Mouse (Mus musculus) neural tube, embryonic 15.5 days (tissue): ENCODE data around the gene Tbx19. TPM values are rescaled to one million over a fixed set of nuclear protein-coding genes. Genes with fewer than 3 reads are reported as not detected.

ENCODE experiments used
- ATAC-seq: fragments of 200-750 bp; cut with Nextera tagmentation; 2 replicates; pipeline ENCODE4 v1.8.0; 2017; ENCODE audit warnings: mild to moderate bottlenecking, moderate TSS enrichment, moderate library complexity; ENCODE audit not compliant: low FRiP score
- H3K27ac ChIP-seq: fragments of 300-500 bp; sonication (generic); replicated peaks from 2 replicates; pipeline ENCODE4 v1.5.1; 2015; ENCODE audit warnings: mild to moderate bottlenecking, inconsistent platforms
- H3K27me3 ChIP-seq: fragments of 300-500 bp; sonication (generic); replicated peaks from 2 replicates; pipeline ENCODE4 v1.6.1; 2015; ENCODE audit warnings: inconsistent platforms
- H3K36me3 ChIP-seq: fragments of 300-500 bp; sonication (generic); 2 replicates; pipeline ENCODE4 v1.6.1; 2015; ENCODE audit warnings: inconsistent platforms
- H3K4me1 ChIP-seq: fragments of 300-500 bp; sonication (generic); 2 replicates; pipeline ENCODE4 v1.6.1; 2015; ENCODE audit warnings: inconsistent platforms
- H3K4me2 ChIP-seq: fragments of 300-500 bp; sonication (generic); 2 replicates; pipeline ENCODE4 v1.6.1; 2015; ENCODE audit warnings: inconsistent platforms, mild to moderate bottlenecking, moderate library complexity
- H3K4me3 ChIP-seq: fragments of 300-500 bp; sonication (generic); replicated peaks from 2 replicates; pipeline ENCODE4 v1.5.1; 2015; ENCODE audit warnings: mild to moderate bottlenecking, inconsistent platforms
- H3K9ac ChIP-seq: fragments of 300-500 bp; sonication (generic); replicated peaks from 2 replicates; pipeline ENCODE4 v1.6.1; 2015; ENCODE audit warnings: mild to moderate bottlenecking, inconsistent platforms
- H3K9me3 ChIP-seq: fragments of 300-500 bp; sonication (generic); replicated peaks from 2 replicates; pipeline ENCODE4 v1.6.1; 2016; ENCODE audit warnings: inconsistent platforms
- WGBS: fragments of 180-500 bp; shearing (Covaris S2); methylation state at CpG from one replicate; pipeline ENCODE4 v1.1.7; 2015; ENCODE audit warnings: mixed read lengths; 5-methylcytosine and 5-hydroxymethylcytosine counted together
- polyA plus RNA-seq: library from polyadenylated mRNA; unstranded; fragments of >200 nt; fragmentation: Nextera tagmentation; extraction: Ambion mirVana; gene quantifications from 2 replicates; pipeline ENCODE4 v1.2.1, GENCODE M21; 2015

The Tbx19 gene
- polyA plus RNA-seq, 1 experiment from 2014 or later, result not detected

DNA sequence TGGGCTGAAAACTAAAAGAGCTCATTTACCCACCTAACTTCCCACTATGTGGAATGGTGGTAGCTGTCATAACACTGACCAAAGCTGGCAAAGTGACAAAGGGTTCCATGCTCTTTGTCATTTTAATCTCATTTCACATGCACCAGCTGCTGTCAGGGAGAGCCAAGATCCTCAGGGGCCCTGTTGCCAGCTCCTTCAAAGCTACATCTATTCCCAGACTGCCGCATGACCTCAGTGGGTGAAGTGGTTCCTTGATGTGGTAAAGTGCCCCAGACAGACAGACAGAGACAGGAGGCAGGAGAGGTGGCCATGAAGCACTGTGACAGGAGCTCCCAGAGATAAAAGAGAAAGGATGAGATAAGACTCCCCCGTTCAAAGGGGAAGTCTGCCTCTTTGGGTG is 49.9 kb downstream of the Tbx19 start:
- 69% methylated on average over 2 of the region's 2 CpGs for WGBS

GRCm38 (mm10) chr1:165109135-165109534 is 51.4 kb downstream of the Tbx19 start:
- no peaks in the 10 kb centered on the region for H3K27me3 ChIP-seq
- no peaks in the 10 kb centered on the region for H3K9me3 ChIP-seq
- no peaks in the 10 kb centered on the region for H3K36me3 ChIP-seq
- no peak for ATAC-seq
- H3K4me2 ChIP-seq, result no peak overlapping the region
- H3K9ac ChIP-seq, result no peak overlapping the region
- H3K27ac ChIP-seq, result no peak overlapping the region
- no peak overlapping the region for H3K4me3 ChIP-seq
- H3K4me1 ChIP-seq, result peaks cover 22% of the 10 kb centered on the region
- WGBS, result 77% methylated on average over 5 of the region's 5 CpGs

More for the DNA sequence above, 49.9 kb downstream of the Tbx19 start:
- no peak overlapping the region for H3K9ac ChIP-seq
- H3K9me3 ChIP-seq, result no peaks in the 10 kb centered on the region
- peaks cover 12% of the 10 kb centered on the region for H3K4me1 ChIP-seq
- no peak overlapping the region for H3K4me2 ChIP-seq
- H3K4me3 ChIP-seq, result no peak overlapping the region
- no peak overlapping the region for H3K27ac ChIP-seq
- no peaks in the 10 kb centered on the region for H3K36me3 ChIP-seq
- no peak for ATAC-seq
- no peaks in the 10 kb centered on the region for H3K27me3 ChIP-seq

GRCm38 (mm10) chr1:165108477-165108876 is 52.1 kb downstream of the Tbx19 start:
- Histone ChIP-seq H3K27ac (no peak overlapping the region; the same call in 1 of the 2 replicates), H3K4me2 (no peak overlapping the region), H3K36me3 (no peaks in the 10 kb centered on the region), H3K4me3 (no peak overlapping the region), H3K27me3 (no peaks in the 10 kb centered on the region), H3K9ac (no peak overlapping the region), H3K4me1 (peaks cover 16% of the 10 kb centered on the region), H3K9me3 (no peaks in the 10 kb centered on the region)
- ATAC-seq, result no peak
- WGBS, result 51% methylated on average over 5 of the region's 5 CpGs

DNA sequence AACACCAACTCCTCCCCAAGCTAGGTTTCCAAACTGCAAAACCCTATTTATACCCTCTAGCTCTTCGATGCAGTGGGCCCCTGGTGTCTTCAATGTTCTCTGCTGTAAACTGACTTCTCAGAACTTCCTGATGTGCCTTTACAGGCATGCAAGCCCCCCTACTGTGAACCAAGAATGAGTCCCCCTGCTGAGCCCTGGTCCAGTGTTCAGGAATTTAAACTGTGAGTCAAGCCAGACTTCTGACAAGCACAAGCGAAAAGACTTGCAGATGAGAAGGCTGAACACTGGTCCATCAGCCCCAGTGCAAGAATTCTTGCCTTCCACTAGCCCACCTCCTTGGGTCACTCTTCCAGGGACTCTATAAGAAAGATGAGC is 54.6 kb downstream of the Tbx19 start:
- Histone ChIP-seq H3K4me2 (no peak overlapping the region), H3K27me3 (no peaks in the 10 kb centered on the region), H3K9ac (no peak overlapping the region), H3K36me3 (no peaks in the 10 kb centered on the region), H3K4me1 (peaks cover 19% of the 10 kb centered on the region), H3K4me3 (no peak overlapping the region), H3K27ac (0 out of 2 replicates have a peak overlapping the region, but pooled peaks have one; percentile 25), H3K9me3 (no peaks in the 10 kb centered on the region)
- WGBS, result 51% methylated on average over 2 of the region's 2 CpGs
- no peak for ATAC-seq

DNA sequence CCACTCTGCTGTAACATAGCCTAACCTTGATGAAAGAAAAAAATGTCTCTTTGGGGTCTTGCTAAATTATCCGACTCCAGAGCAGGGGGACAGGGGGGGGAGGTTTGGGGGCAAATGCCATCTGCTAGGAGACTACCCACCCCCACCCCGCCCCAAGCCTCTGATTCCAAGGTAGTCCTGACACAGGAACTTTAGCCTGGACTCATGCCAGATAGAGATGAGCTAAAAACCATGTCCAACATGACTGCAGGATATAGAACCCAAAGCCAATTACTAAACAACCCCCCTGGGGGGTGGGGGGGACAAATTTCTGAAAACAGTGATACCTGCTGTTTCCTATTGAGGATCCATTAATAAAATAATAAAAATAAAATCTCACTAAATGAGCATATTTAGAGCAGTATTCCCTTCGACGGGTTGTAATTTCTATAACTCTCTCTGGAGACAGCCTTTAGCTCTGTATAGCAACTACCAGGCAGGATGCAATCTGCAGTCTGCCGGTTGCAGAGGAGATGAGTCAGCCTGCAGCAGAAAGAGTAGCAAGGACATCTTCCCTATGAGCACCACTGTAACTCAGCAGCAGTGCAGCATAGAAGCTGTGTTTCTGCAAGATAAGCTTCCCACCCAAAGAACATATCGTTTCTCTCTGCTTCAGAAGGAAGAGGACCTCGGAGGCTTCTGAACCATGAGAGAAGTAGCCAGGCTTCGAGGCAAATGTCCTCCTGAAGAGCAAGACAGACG is 55.1 kb downstream of the Tbx19 start:
- no peak overlapping the region for H3K4me3 ChIP-seq
- H3K4me1 ChIP-seq, result peaks cover 19% of the 10 kb centered on the region
- peak; percentile 60 for ATAC-seq
- H3K27me3 ChIP-seq, result no peaks in the 10 kb centered on the region
- no peak overlapping the region for H3K4me2 ChIP-seq
- no peaks in the 10 kb centered on the region for H3K9me3 ChIP-seq
- no peaks in the 10 kb centered on the region for H3K36me3 ChIP-seq
- H3K9ac ChIP-seq, result no peak overlapping the region
- peak overlapping the region; percentile 25; the same call in 1 of the 2 replicates for H3K27ac ChIP-seq
- WGBS, result 49% methylated on average over 9 of the region's 9 CpGs

DNA sequence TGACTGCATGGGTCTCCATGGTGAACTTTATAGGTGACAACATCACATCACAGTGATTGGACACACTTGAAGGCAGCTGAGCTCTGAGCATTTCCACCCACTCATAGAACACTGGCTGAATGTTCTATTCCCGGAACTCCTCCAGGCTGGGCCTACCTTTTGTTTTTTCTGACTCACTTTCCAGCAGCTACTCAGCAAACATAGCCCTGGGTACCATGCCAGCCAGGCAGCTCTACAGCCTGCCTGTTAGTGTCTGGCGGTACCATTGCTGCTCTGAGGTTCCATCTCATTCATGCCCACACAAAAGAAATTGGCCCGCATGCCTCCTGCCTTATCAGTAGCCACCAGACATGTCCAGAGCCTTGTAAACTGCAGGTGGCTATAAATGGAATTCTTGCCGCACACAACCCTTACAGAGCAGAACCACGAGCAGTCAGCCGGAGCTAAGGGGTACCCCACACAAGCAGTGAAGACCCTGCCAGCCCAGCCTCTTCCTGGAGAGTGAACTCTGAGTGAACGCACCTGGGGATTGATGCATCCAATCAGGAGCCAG is 55.8 kb downstream of the Tbx19 start:
- H3K36me3 ChIP-seq, result no peaks in the 10 kb centered on the region
- no peaks in the 10 kb centered on the region for H3K9me3 ChIP-seq
- H3K4me2 ChIP-seq, result no peak overlapping the region
- WGBS, result 53% methylated on average over 7 of the region's 7 CpGs
- ATAC-seq, result peak; percentile 28; the same call in 1 of the 2 replicates
- no peak overlapping the region for H3K9ac ChIP-seq
- no peaks in the 10 kb centered on the region for H3K27me3 ChIP-seq
- no peak overlapping the region for H3K27ac ChIP-seq
- H3K4me3 ChIP-seq, result no peak overlapping the region
- H3K4me1 ChIP-seq, result peaks cover 23% of the 10 kb centered on the region

DNA sequence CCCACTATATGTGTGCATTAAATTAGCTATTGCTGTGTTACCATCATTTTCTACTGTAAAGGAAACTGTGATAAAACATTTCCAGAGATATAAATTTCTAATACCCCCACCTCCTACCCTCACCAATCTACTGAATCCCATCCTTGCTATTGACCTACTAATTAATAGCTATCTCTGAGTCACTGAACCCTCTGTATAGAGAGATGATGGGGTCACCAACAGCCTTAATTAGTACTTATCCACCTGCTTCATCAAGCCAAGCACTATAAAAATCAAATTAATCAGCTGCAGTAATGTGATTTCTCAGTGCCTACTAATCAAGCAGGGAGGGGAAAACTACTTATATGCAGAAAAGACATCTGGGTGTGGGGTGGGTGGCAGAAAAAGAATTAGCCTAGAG is 61.0 kb downstream of the Tbx19 start:
- Histone ChIP-seq H3K27ac (peak overlapping the region; percentile 51), H3K27me3 (no peaks in the 10 kb centered on the region), H3K9me3 (no peaks in the 10 kb centered on the region), H3K36me3 (no peaks in the 10 kb centered on the region), H3K9ac (no peak overlapping the region), H3K4me1 (peaks cover 13% of the 10 kb centered on the region), H3K4me3 (no peak overlapping the region), H3K4me2 (no peak overlapping the region)
- ATAC-seq, result peak; percentile 45; the same call in 1 of the 2 replicates

DNA sequence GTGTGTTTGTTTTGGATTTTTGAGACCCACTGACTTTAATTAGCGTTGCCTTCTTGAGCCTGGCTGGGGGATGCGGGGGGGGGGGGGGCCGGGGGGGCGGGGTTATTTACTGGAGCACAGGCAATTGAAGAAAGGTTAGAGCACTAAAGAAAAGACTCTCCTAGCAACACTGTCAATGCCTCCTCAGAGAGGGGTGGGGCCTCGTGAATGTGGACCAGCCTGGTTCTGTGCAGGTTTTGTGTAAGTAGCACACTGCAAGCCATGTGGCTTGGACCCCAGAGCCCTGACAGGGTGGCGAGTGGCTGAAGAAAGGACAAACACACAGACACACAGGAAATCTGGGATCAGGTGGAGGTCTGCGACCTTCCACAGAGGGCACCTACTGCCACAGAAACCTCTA is 65.7 kb downstream of the Tbx19 start:
- no peaks in the 10 kb centered on the region for H3K36me3 ChIP-seq
- WGBS, result 15% methylated on average over 7 of the region's 7 CpGs
- H3K4me1 ChIP-seq, result peaks cover 21% of the 10 kb centered on the region
- H3K4me2 ChIP-seq, result no peak overlapping the region
- H3K9ac ChIP-seq, result no peak overlapping the region
- no peak overlapping the region for H3K27ac ChIP-seq
- H3K27me3 ChIP-seq, result no peaks in the 10 kb centered on the region
- H3K4me3 ChIP-seq, result no peak overlapping the region
- no peaks in the 10 kb centered on the region for H3K9me3 ChIP-seq
- ATAC-seq, result no peak

DNA sequence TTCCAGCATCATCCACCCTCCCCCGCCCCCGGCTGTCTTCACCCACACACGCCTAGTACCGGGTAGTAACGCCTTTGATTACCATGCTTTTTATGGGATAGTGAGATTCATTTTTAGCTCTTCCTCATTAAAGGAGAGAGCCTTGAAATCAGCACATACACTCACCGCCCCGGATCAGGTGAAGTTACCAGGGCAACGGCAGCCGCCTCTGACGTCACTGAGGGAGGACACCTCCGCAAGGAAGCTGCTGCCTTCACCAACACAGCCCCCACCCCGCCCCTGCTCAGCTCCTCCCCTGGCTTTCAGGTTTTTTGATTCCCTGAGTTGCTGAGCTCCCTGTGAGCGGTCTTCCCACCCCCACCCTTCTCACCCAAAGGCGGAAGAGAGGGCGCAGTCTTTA is 68.9 kb downstream of the Tbx19 start:
- peak overlapping the region; percentile 57 for H3K4me2 ChIP-seq
- H3K36me3 ChIP-seq, result no peaks in the 10 kb centered on the region
- WGBS, result 9% methylated on average over 15 of the region's 15 CpGs
- ATAC-seq, result peak; percentile 93
- H3K9me3 ChIP-seq, result no peaks in the 10 kb centered on the region
- H3K27me3 ChIP-seq, result no peaks in the 10 kb centered on the region
- H3K4me3 ChIP-seq, result peak overlapping the region; percentile 31
- peaks cover 18% of the 10 kb centered on the region for H3K4me1 ChIP-seq
- peak overlapping the region; percentile 34 for H3K9ac ChIP-seq
- H3K27ac ChIP-seq, result peak overlapping the region; percentile 73

DNA sequence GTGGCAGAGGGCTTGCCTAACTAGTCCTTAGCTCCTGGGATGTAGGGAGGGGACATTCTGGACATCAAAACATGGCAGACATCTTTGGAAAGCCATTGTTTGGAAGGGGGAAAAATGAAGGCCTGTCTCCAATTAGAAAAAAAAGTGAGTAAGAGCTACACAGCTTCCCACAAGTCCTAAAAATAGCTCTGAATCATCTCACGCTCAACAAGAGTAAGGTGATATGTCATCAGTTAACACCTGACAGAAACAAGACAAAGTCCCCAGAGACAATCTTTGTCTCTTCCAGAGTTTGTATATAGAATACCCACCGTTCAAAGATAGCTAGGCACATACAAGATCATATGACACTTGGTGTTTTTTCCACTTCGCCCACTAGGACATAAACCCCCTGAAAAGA is 71.0 kb downstream of the Tbx19 start:
- Histone ChIP-seq H3K36me3 (no peaks in the 10 kb centered on the region), H3K27me3 (no peaks in the 10 kb centered on the region), H3K27ac (no peak overlapping the region), H3K4me3 (no peak overlapping the region), H3K4me2 (no peak overlapping the region), H3K4me1 (peaks cover 17% of the 10 kb centered on the region), H3K9ac (no peak overlapping the region), H3K9me3 (no peaks in the 10 kb centered on the region)
- WGBS, result 88% methylated on average over 3 of the region's 3 CpGs
- ATAC-seq, result no peak
